Mouse (Mus musculus): ENCODE data around the gene Numb. TPM values are rescaled to one million over a fixed set of nuclear protein-coding genes. Genes with fewer than 3 reads are reported as not detected.

The Numb gene
- polyA plus RNA-seq, 1 experiment = 155 TPM

DNA sequence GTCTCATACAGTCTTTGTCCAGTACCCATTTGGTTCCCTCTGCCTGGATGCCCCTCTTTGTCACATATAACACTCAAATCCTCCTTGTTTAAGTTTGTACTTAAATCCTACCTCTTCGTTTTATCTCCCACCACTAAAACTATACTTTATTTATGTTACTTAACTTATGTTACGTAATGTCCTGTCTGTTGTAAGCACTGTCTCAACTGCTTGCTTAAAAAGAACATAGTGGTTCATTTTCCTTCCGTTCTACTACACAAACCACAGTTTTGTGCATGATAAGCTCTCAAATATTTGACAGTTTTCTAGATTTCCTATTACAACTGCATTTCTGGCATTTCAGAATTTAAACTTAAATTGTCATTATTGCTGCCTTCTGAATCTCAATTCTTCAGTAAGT is 59.9 kb downstream of the Numb start:
- peaks cover 7% of the 10 kb centered on the region for H3K4me1 ChIP-seq (ENCODE audit: control insufficient read depth, insufficient read depth, low read length)
- no peak for DNase-seq
- H3K4me3 ChIP-seq (replicated peaks; ENCODE audit: extremely low read depth, low read depth, low read length) = no peak overlapping the region
- WGBS = 66% methylated on average over 3 of the region's 3 CpGs
- TF ChIP-seq POLR2A (IDR thresholded peaks at IDR 0.05; ENCODE audit: borderline replicate concordance, extremely low read depth, low read depth, low read length) (no peak), CTCF (IDR thresholded peaks at IDR 0.05; ENCODE audit: insufficient read depth, low read length) (no peak)

GRCm38 (mm10) chr12:83860688-83861087 is 61.0 kb downstream of the Numb start:
- H3K4me3 ChIP-seq (replicated peaks; ENCODE audit: extremely low read depth, low read depth, low read length) = no peak overlapping the region
- no peak for TF ChIP-seq POLR2A (IDR thresholded peaks at IDR 0.05; ENCODE audit: borderline replicate concordance, extremely low read depth, low read depth, low read length)
- no peak for TF ChIP-seq CTCF (IDR thresholded peaks at IDR 0.05; ENCODE audit: insufficient read depth, low read length)
- no peak for DNase-seq

DNA sequence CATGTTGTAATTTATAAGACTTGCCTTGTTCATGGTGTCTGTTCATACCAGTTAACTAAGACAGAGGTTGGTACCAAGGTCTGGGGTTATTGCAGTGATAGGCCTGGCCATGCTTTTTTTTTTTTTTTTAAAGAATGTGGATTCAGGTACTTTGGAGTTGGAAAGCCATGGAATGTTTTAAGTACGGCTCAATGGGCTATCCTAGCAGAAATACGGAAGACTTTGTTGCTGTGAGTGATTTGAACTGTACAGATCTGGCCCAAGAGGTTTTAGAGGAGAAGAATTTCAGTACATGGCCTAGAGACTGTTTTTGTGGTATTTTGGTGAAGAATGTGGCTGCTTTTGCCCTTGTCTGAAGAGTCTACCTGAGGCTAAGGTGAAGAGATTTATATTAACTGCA is 63.7 kb downstream of the Numb start:
- Histone ChIP-seq H3K4me1 (ENCODE audit: control insufficient read depth, insufficient read depth, low read length) (peaks cover 7% of the 10 kb centered on the region; the same call in 1 of the 2 replicates), H3K4me3 (replicated peaks; ENCODE audit: extremely low read depth, low read depth, low read length) (no peak overlapping the region)
- TF ChIP-seq POLR2A (IDR thresholded peaks at IDR 0.05; ENCODE audit: borderline replicate concordance, extremely low read depth, low read depth, low read length) (no peak), CTCF (IDR thresholded peaks at IDR 0.05; ENCODE audit: insufficient read depth, low read length) (no peak)
- 67% methylated on average over 2 of the region's 2 CpGs for whole genome bisulfite sequencing
- no peak for DNase-seq

More at GRCm38 (mm10) chr12:83860688-83861087, 61.0 kb downstream of the Numb start:
- peaks cover 7% of the 10 kb centered on the region for H3K4me1 ChIP-seq (ENCODE audit: control insufficient read depth, insufficient read depth, low read length)

- DNase-seq = no peak
- H3K4me1 ChIP-seq (ENCODE audit: control insufficient read depth, insufficient read depth, low read length) = peaks cover 14% of the 10 kb centered on the region
- TF ChIP-seq CTCF (IDR thresholded peaks at IDR 0.05; ENCODE audit: insufficient read depth, low read length) (no peak), POLR2A (IDR thresholded peaks at IDR 0.05; ENCODE audit: borderline replicate concordance, extremely low read depth, low read depth, low read length) (no peak)
- WGBS = 68% methylated on average over 1 of the region's 1 CpGs
- no peak overlapping the region for H3K4me3 ChIP-seq (replicated peaks; ENCODE audit: extremely low read depth, low read depth, low read length)
Observed at GRCm38 (mm10) chr12:83855211-83855610, 66.5 kb downstream of the Numb start.

DNA sequence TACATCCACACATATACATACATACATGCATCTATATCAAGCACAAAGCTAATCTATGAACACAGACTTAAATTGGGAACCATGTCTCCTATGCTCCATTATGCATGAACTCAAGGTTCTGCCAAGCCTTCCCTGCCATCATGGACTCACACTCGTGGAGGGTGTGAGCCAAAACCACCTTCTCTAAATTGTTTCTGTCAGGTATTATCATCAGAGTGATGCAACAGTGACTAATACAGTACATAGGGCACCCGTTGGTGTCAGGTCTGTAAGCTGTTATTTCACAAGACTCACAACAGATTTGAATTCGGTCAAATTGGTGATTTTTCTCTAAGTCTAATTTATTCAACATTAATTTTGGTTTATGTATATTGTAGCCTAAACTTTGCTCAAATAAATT is 67.5 kb downstream of the Numb start:
- no peak for DNase-seq

GRCm38 (mm10) chr12:83852512-83853213 is 69.1 kb downstream of the Numb start:
- no peak for TF ChIP-seq POLR2A (IDR thresholded peaks at IDR 0.05; ENCODE audit: borderline replicate concordance, extremely low read depth, low read depth, low read length)
- TF ChIP-seq CTCF (IDR thresholded peaks at IDR 0.05; ENCODE audit: insufficient read depth, low read length) = no peak
- H3K4me1 ChIP-seq (ENCODE audit: control insufficient read depth, insufficient read depth, low read length) = peaks cover 7% of the 10 kb centered on the region
- no peak overlapping the region for H3K4me3 ChIP-seq (replicated peaks; ENCODE audit: extremely low read depth, low read depth, low read length)
- no peak for DNase-seq
- 49% methylated on average over 5 of the region's 5 CpGs for WGBS

More for the DNA sequence above, 67.5 kb downstream of the Numb start:
- no peak for TF ChIP-seq CTCF (IDR thresholded peaks at IDR 0.05; ENCODE audit: insufficient read depth, low read length)
- TF ChIP-seq POLR2A (IDR thresholded peaks at IDR 0.05; ENCODE audit: borderline replicate concordance, extremely low read depth, low read depth, low read length) = no peak
- WGBS = 78% methylated on average over 3 of the region's 3 CpGs
- Histone ChIP-seq H3K4me1 (ENCODE audit: control insufficient read depth, insufficient read depth, low read length) (peaks cover 14% of the 10 kb centered on the region), H3K4me3 (replicated peaks; ENCODE audit: extremely low read depth, low read depth, low read length) (no peak overlapping the region)

GRCm38 (mm10) chr12:83850334-83850733 is 71.4 kb downstream of the Numb start:
- DNase-seq = no peak
- 71% methylated on average over 4 of the region's 4 CpGs for WGBS
- no peak overlapping the region for H3K4me3 ChIP-seq (replicated peaks; ENCODE audit: extremely low read depth, low read depth, low read length)
- peaks cover 7% of the 10 kb centered on the region for H3K4me1 ChIP-seq (ENCODE audit: control insufficient read depth, insufficient read depth, low read length)
- TF ChIP-seq CTCF (IDR thresholded peaks at IDR 0.05; ENCODE audit: insufficient read depth, low read length) (no peak), POLR2A (IDR thresholded peaks at IDR 0.05; ENCODE audit: borderline replicate concordance, extremely low read depth, low read depth, low read length) (no peak)

DNA sequence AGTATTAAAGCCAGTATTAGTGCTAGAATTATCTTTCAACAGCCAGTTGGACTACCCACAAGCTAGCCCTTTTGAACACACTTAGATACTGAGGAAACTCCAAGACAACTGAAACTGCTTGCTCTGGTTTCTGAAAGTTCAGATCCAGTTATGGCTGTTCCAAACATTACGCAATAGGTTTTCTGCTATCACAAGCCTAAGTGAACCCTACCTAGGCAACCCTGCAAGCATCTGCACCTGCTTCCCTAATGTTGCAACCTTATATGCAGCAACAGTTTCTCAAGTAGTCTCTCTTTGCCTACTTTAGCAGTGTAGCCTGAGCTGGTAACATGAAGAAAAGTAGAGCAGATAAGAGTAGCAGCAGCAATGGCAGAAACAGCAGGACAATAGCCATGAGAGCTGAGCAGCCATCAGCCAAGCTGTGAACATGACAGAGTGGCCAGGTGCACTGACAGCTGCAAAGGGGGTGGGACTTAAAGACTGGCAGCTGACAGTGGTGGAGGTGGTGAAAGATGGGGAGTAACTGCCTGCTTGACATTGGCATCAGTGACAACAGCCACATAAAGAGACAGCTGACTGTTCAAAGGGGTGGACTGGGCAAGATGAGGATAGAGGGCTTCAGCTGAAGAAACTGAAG is 73.0 kb downstream of the Numb start:
- TF ChIP-seq CTCF (IDR thresholded peaks at IDR 0.05; ENCODE audit: insufficient read depth, low read length) = no peak
- TF ChIP-seq POLR2A (IDR thresholded peaks at IDR 0.05; ENCODE audit: borderline replicate concordance, extremely low read depth, low read depth, low read length) = no peak
- WGBS = 83% methylated on average over 1 of the region's 1 CpGs
- Histone ChIP-seq H3K4me1 (ENCODE audit: control insufficient read depth, insufficient read depth, low read length) (peaks cover 7% of the 10 kb centered on the region), H3K4me3 (replicated peaks; ENCODE audit: extremely low read depth, low read depth, low read length) (no peak overlapping the region)
- no peak for DNase-seq

DNA sequence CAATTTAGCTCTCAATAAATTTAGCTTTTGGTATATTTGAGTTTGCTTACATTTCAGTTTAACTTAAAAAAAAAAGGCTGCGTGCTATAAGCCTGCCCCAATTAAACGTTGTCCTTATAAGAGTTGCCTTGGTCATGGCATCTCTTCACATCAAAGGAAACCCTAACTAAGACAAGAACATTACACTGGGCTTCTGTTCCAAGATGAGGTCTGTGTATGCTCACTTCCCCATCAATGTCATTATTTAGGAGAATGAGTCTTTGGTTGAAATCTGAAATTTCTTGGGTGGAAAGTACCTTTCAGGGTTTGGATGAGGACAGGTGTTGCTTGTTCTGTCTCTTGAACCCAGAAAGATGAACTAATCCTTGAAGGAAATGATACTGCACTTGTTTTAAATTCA is 73.9 kb downstream of the Numb start:
- TF ChIP-seq POLR2A (IDR thresholded peaks at IDR 0.05; ENCODE audit: borderline replicate concordance, extremely low read depth, low read depth, low read length) (no peak), CTCF (IDR thresholded peaks at IDR 0.05; ENCODE audit: insufficient read depth, low read length) (no peak)
- DNase-seq = no peak
- Histone ChIP-seq H3K4me1 (ENCODE audit: control insufficient read depth, insufficient read depth, low read length) (peaks cover 7% of the 10 kb centered on the region), H3K4me3 (replicated peaks; ENCODE audit: extremely low read depth, low read depth, low read length) (no peak overlapping the region)
- WGBS = 86% methylated on average over 2 of the region's 2 CpGs
